Mouse (Mus musculus) liver, adult 2 months (tissue): ENCODE data around the gene Smg6.

Experiments used
- CTCF ChIP-seq: fragments of 200-500 bp; IDR thresholded peaks from 2 replicates; pipeline ENCODE4 v1.5.1; 2011; ENCODE audit warnings: low read depth, low read length, control low read depth
- POLR2A ChIP-seq: fragments of 200-500 bp; IDR thresholded peaks from 2 replicates; pipeline ENCODE4 v1.6.1; 2011; ENCODE audit warnings: low read length, control low read depth; ENCODE audit not compliant: insufficient read depth; ENCODE audit errors: extremely low read depth

GRCm38 (mm10) chr11:75209363-75209762 is 283.7 kb downstream of the Smg6 start:
- TF ChIP-seq CTCF (no peak), POLR2A (no peak)
